Mouse (Mus musculus): ENCODE results near the gene Dcdc2a.

DNA sequence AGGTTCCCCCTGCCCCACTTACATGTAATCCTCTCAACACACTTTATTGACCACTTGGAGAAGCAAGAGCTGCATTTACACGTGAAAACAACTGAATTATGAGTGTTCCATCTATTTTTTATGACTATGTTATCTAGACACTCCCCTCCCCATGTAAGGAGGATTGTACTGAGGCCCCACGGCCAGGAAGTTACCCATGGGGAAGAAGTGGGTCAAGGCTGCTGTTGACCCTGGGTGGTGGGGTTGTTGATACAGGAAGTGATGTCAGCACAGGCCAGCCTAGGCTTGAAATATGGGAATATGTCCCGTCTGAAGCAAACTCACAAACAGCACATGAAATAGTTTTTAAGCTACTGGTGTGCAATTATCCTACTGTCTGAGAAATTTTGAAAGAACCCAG is 144.1 kb downstream of the Dcdc2a start:
- TF ChIP-seq CTCF (IDR thresholded peaks at IDR 0.05) = no peak
- TF ChIP-seq EP300 (IDR thresholded peaks at IDR 0.05; ENCODE audit: insufficient read depth, low read depth, low read length) = no peak
